Comparison of ENCODE assay signal across 8 mouse cellular contexts in genomic region chr12:54985257-54986051, GRCm38 (mm10). TPM values are rescaled to one million over a fixed set of nuclear protein-coding genes. Genes with fewer than 3 reads are reported as not detected.
DNase-seq lines count a peak whose midpoint lies in the region; ATAC-seq lines count a peak whose summit lies in the region.

No protein-coding gene starts in this region.

- H3K9me3 ChIP-seq in hindbrain, embryonic 12.5 days (replicated peaks) = no peaks in the 10 kb centered on the region

- H3K9ac ChIP-seq in hindbrain, embryonic 12.5 days = peak overlapping the region; percentile 92

- H3K4me2 ChIP-seq in hindbrain, embryonic 12.5 days (replicated peaks) = peak overlapping the region; percentile 90

- intact Hi-C loops in left cerebral cortex, postnatal 25 days (cut with DNase I) = loop anchor here (5.0 kb wide), 1 partner anchor 123 kb away; the partner anchor contains the start of gene Cfl2

- peak; percentile 19 for ATAC-seq in frontal cortex, adult (ENCODE audit: low TSS enrichment)
- peak; percentile 71 for ATAC-seq in hindbrain, embryonic 12.5 days (ENCODE audit: low FRiP score)
- 0 out of 2 replicates have a peak, but pooled peaks have one; percentile 3 for ATAC-seq in megakaryocyte progenitor cell, adult 5-6 weeks (replicated peaks; ENCODE audit: poor library complexity)

- no peaks in the 10 kb centered on the region for H3K27me3 ChIP-seq in hindbrain, embryonic 12.5 days

- H3K4me3 ChIP-seq in hindbrain, embryonic 12.5 days = peak overlapping the region; percentile 95

- WGBS in hindbrain, embryonic 12.5 days = under 1% methylated on average over 86 of the region's 117 CpGs

- no peaks in the 10 kb centered on the region for H3K36me3 ChIP-seq in hindbrain, embryonic 12.5 days

- peak; percentile 76 for DNase-seq in Muller cell, postnatal 12 days (ENCODE audit: inconsistent ontology term)
- peak; percentile 27 for DNase-seq in cerebellum, adult 8-10 months
- peak; percentile 24 to 48 for DNase-seq in left cerebral cortex, postnatal 25 days (ENCODE audit: low spot score in 2 of 2)
- DNase-seq in right cerebral cortex, postnatal 25 days = peak; percentile 53
- DNase-seq in urinary bladder, postnatal 36 days (ENCODE audit: low spot score in 2 of 2) = peak; percentile 52 to 55

- H3K27ac ChIP-seq in hindbrain, embryonic 12.5 days = peak overlapping the region; percentile 86

- H3K4me1 ChIP-seq in hindbrain, embryonic 12.5 days = peaks cover 8% of the 10 kb centered on the region

RNA-seq across cellular contexts. Expression of gene Gm20403, which starts 0.9 kb away (rescaled TPM):
- polyA plus RNA-seq in hindbrain, embryonic 12.5 days (2016; fragmentation: Nextera tagmentation; extraction: Ambion mirVana) = not detected in 2 replicates
- total RNA-seq in left cerebral cortex, postnatal 25 days (2021) = not detected
- total RNA-seq in megakaryocyte progenitor cell, adult 5-6 weeks (2015) = not detected in 2 replicates
- total RNA-seq in megakaryocyte progenitor cell, adult 5-6 weeks (2017) = not detected in 2 replicates

RNA-seq across cellular contexts. Expression of gene Baz1a, which starts 28.7 kb away (rescaled TPM):
- polyA plus RNA-seq in hindbrain, embryonic 12.5 days (2016; fragmentation: Nextera tagmentation; extraction: Ambion mirVana) = 28.1 and 30.3 TPM in 2 replicates
- 1 to 10 TPM; 3.5 to 5.1 TPM for total RNA-seq in left cerebral cortex, postnatal 25 days (2021)
- 367 and 372 TPM in 2 replicates for total RNA-seq in megakaryocyte progenitor cell, adult 5-6 weeks (2015)
- 151 and 171 TPM in 2 replicates for total RNA-seq in megakaryocyte progenitor cell, adult 5-6 weeks (2017)

Comparison
In these comparisons a context has a peak if more than half of its experiments do, and no peak if none do; other contexts are left out.
1. Peak in every context shown above with its lines: DNase-seq, ATAC-seq, H3K4me3 ChIP-seq and H3K27ac ChIP-seq.
2. ATAC-seq: peak in every context shown above with its lines; median percentile 71 in hindbrain, embryonic 12.5 days; 19 in frontal cortex, adult; 3 in megakaryocyte progenitor cell, adult 5-6 weeks.
3. RNA of gene Baz1a, which starts 28.7 kb away (total RNA-seq): 151 to 372 TPM in megakaryocyte progenitor cell, adult 5-6 weeks; 3.5 to 5.1 TPM in left cerebral cortex, postnatal 25 days; every median in the first group is over 10 times any median in the second.